Mouse (Mus musculus): ENCODE results near the gene Ubtfl1. TPM values are rescaled to one million over a fixed set of nuclear protein-coding genes. Genes with fewer than 3 reads are reported as not detected.

Ubtfl1 gene
- polyA plus RNA-seq, 1 experiment from 2014 or later, result not detected

Small RNAs within 50 kb of the gene (microRNA-seq; reads per million reads assigned to microRNA genes)
- gene Gm22854, result not detected

Other genes starting within 250 kb of the Ubtfl1 start
- 36.3 and 41.3 TPM in 2 replicates for gene Chordc1, start 112.3 kb upstream of the Ubtfl1 start, polyA plus RNA-seq (2015; fragmentation: Nextera tagmentation; extraction: Ambion mirVana)
- gene Naalad2, start 1.4 kb upstream of the Ubtfl1 start, polyA plus RNA-seq (2015; fragmentation: Nextera tagmentation; extraction: Ambion mirVana), result 0.51 and 0.54 TPM in 2 replicates
- not detected in 2 replicates for gene Mbd3l2, start 26.2 kb downstream of the Ubtfl1 start, polyA plus RNA-seq (2015; fragmentation: Nextera tagmentation; extraction: Ambion mirVana)
- gene Zfp558, start 73.8 kb downstream of the Ubtfl1 start, polyA plus RNA-seq (2015; fragmentation: Nextera tagmentation; extraction: Ambion mirVana), result 0.49 and 0.51 TPM in 2 replicates
- not detected in 2 replicates for gene Mbd3l1, start 73.9 kb downstream of the Ubtfl1 start, polyA plus RNA-seq (2015; fragmentation: Nextera tagmentation; extraction: Ambion mirVana)